Mouse (Mus musculus) intestine, postnatal 0 days (tissue): Measurements from ENCODE around the gene Cbr2. TPM values are rescaled to one million over a fixed set of nuclear protein-coding genes. Genes with fewer than 3 reads are reported as not detected.
A peak's percentile ranks its signal among the peaks of the same experiment; 100 is the strongest.

ENCODE experiments used
- ATAC-seq: fragments of 200-750 bp; cut with Nextera tagmentation; 2 replicates; pipeline ENCODE4 v1.8.0; 2017; ENCODE audit warnings: mild to moderate bottlenecking, moderate TSS enrichment, moderate library complexity
- H3K27ac ChIP-seq: fragments of 300-500 bp; sonication (generic); 2 replicates; pipeline ENCODE4 v1.5.1; 2014; ENCODE audit warnings: mild to moderate bottlenecking, low read depth, low read length, moderate library complexity
- H3K27me3 ChIP-seq: fragments of 300-500 bp; sonication (generic); replicated peaks from 2 replicates; pipeline ENCODE4 v1.6.1; 2014; ENCODE audit warnings: low read length, mixed read lengths; ENCODE audit not compliant: control insufficient read depth, insufficient read depth
- H3K36me3 ChIP-seq: fragments of 300-500 bp; sonication (generic); 2 replicates; pipeline ENCODE4 v1.6.1; 2014; ENCODE audit warnings: mild to moderate bottlenecking, moderate library complexity; ENCODE audit not compliant: control insufficient read depth, insufficient read depth
- H3K4me1 ChIP-seq: fragments of 300-500 bp; sonication (generic); replicated peaks from 2 replicates; pipeline ENCODE4 v1.6.1; 2014; ENCODE audit warnings: antibody characterized with exemption, low read length, mixed read lengths; ENCODE audit not compliant: control insufficient read depth, insufficient read depth
- H3K4me2 ChIP-seq: fragments of 300-500 bp; sonication (generic); replicated peaks from 2 replicates; pipeline ENCODE4 v1.6.1; 2014; ENCODE audit warnings: low read depth, mild to moderate bottlenecking, moderate library complexity
- H3K4me3 ChIP-seq: fragments of 300-500 bp; sonication (generic); 2 replicates; pipeline ENCODE4 v1.5.1; 2014; ENCODE audit warnings: low read depth, low read length
- H3K9ac ChIP-seq: fragments of 300-500 bp; sonication (generic); 2 replicates; pipeline ENCODE4 v1.6.1; 2014; ENCODE audit warnings: mild to moderate bottlenecking, low read depth, low read length
- H3K9me3 ChIP-seq: fragments of 300-500 bp; sonication (generic); 2 replicates; pipeline ENCODE4 v1.6.1; 2016; ENCODE audit warnings: mixed run types; ENCODE audit not compliant: control insufficient read depth
- CTCF ChIP-seq: sonication (generic); IDR thresholded peaks from 2 replicates; pipeline ENCODE4 v1.5.1; 2016; ENCODE audit warnings: low read depth, mild to moderate bottlenecking, control low read depth, antibody characterized with exemption, moderate library complexity
- WGBS: fragments of 180-500 bp; shearing (Covaris S2); extraction: QIAGEN DNeasy Blood & Tissue Kit; methylation state at CpG from one replicate; pipeline ENCODE4 v1.1.7; 2014; 5-methylcytosine and 5-hydroxymethylcytosine counted together
- polyA plus RNA-seq: library from polyadenylated mRNA; unstranded; fragments of >200 nt; fragmentation: Nextera tagmentation; extraction: Ambion mirVana; gene quantifications from 2 replicates; pipeline ENCODE4 v1.2.1, GENCODE M21; 2015

Cbr2 gene
- polyA plus RNA-seq, 1 experiment from 2014 or later: 1.6 TPM

- no peak for TF ChIP-seq CTCF
- H3K4me1 ChIP-seq: 0 out of 2 replicates have a peak, but pooled peaks cover 16% of the 10 kb centered on the region
- peaks cover 37% of the 10 kb centered on the region for H3K36me3 ChIP-seq
- H3K4me2 ChIP-seq: peak within 1 kb of the TSS; percentile 95
- peak; percentile 56 for ATAC-seq
- H3K27me3 ChIP-seq: no peaks in the 10 kb centered on the region
- no peaks in the 10 kb centered on the region for H3K9me3 ChIP-seq
- no peak within 1 kb of the TSS for H3K27ac ChIP-seq
- H3K4me3 ChIP-seq: peak within 1 kb of the TSS; percentile 50
- H3K9ac ChIP-seq: peak within 1 kb of the TSS; percentile 66
- under 1% methylated on average over 86 of the region's 90 CpGs for WGBS
Observed at GRCm38 (mm10) chr11:120721124-120722066, 10.5 kb downstream of the Cbr2 start, which contains the start of gene Rac3. Gene Rac3 (plus strand): TSS chr11:120721470.

DNA sequence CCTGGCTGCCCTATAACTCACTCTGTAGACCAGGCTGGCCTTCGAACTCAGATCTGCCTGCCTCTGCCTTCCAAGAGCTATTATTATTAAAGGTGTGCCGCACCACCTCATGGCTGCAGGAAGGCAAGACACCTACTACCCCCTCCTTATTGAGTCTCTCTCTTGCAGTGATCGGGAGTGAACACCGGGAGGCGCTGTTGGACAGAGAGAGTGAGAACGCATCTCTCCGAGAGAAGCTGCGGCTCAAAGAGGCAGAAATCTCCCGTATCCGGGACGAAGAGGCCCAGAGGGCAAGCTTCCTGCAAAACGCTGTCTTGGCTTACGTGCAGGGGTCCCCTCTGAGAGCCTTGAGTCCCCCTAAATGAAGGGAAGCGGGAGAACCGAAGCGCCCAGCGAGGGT is 11.5 kb downstream of the Cbr2 start:
- peak; percentile 96 for TF ChIP-seq CTCF
- peak overlapping the region; percentile 95 for H3K4me2 ChIP-seq
- no peak overlapping the region for H3K9ac ChIP-seq
- H3K4me3 ChIP-seq: peak overlapping the region; percentile 50; the same call in 1 of the 2 replicates
- ATAC-seq: peak; percentile 48
- no peaks in the 10 kb centered on the region for H3K9me3 ChIP-seq
- H3K27me3 ChIP-seq: no peaks in the 10 kb centered on the region
- H3K36me3 ChIP-seq: peaks cover 38% of the 10 kb centered on the region
- H3K27ac ChIP-seq: no peak overlapping the region
- H3K4me1 ChIP-seq: 0 out of 2 replicates have a peak, but pooled peaks cover 13% of the 10 kb centered on the region
- WGBS: 17% methylated on average over 17 of the region's 17 CpGs

DNA sequence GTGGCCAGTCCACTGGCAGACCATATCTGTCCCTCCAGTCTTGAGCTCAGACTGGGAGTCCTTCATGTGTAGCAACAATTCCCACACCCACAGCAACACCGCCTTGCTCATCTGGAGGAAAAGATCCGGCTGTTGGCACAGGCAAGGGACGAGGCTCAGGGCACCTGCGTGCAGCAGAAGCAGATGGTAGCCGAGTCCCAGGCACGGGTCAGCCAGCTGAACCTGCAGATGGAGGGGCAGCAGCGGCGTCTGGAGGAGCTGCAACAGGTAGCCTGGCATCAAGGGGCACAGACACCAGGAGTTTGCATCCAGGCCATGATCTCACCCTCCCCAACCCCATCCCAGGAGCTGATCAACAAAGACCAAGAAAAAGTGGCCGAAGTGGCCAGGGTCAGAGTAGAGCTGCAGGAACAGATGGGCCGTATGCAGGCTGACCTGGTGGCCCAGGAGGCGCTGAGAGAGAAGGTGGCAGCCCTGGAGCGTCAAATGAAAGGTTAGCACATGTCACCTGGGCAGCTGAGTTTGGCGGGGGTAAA is 12.0 kb downstream of the Cbr2 start:
- Histone ChIP-seq H3K27ac (no peak overlapping the region), H3K27me3 (no peaks in the 10 kb centered on the region), H3K36me3 (peaks cover 38% of the 10 kb centered on the region), H3K4me1 (0 out of 2 replicates have a peak, but pooled peaks cover 13% of the 10 kb centered on the region), H3K4me2 (no peak overlapping the region), H3K9ac (no peak overlapping the region), H3K4me3 (no peak overlapping the region), H3K9me3 (no peaks in the 10 kb centered on the region)
- TF ChIP-seq CTCF: no peak
- no peak for ATAC-seq
- WGBS: 90% methylated on average over 13 of the region's 13 CpGs

DNA sequence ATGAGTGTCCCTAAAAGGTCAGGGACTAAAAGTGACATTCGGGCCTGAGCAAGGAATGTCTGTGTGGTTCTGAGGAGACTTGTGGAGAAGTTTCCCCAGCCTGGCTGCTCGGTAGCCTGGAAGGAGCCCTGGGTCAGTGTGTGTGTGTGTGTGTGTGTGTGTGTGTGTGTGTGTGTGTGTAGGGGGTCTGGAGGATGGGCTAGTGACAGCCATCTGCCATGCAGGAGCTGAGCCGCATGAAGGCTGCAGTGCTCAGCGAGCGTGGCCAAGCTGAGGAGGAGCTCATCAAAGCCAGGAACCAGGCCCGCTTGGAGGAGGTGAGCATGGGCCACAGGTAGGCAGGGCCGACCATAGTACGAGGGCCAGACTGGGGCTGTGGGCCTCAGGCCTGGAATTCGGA is 12.7 kb downstream of the Cbr2 start:
- Histone ChIP-seq H3K36me3 (peaks cover 36% of the 10 kb centered on the region), H3K4me3 (no peak overlapping the region), H3K9ac (no peak overlapping the region), H3K4me2 (no peak overlapping the region), H3K27me3 (no peaks in the 10 kb centered on the region), H3K4me1 (peaks cover 18% of the 10 kb centered on the region), H3K27ac (no peak overlapping the region), H3K9me3 (no peaks in the 10 kb centered on the region)
- 91% methylated on average over 9 of the region's 9 CpGs for WGBS
- no peak for ATAC-seq
- no peak for TF ChIP-seq CTCF

DNA sequence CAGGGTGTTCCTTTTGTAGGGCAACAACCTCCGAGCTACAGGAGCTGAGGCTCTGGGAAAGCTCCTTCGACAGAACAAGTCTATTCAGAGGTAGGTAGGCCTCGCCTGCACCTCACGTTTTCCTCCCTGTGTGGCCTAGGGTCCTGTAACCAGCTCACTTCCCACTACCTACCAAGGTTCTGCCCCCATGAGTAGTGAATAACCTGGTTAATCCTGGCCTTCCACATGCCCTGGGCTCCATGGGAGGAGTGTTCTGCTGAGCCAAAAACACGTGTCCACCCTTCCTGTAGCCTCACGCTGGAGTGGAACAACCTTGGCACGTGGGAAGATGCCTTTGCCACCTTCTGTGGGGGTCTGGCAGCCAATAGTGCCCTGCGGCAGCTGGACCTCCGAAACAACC is 16.8 kb downstream of the Cbr2 start:
- ATAC-seq: no peak
- H3K27ac ChIP-seq: no peak overlapping the region
- H3K4me2 ChIP-seq: peak overlapping the region; percentile 96; the same call in 1 of the 2 replicates
- TF ChIP-seq CTCF: no peak
- no peaks in the 10 kb centered on the region for H3K27me3 ChIP-seq
- H3K36me3 ChIP-seq: peaks cover 49% of the 10 kb centered on the region
- H3K4me3 ChIP-seq: no peak overlapping the region
- WGBS: 90% methylated on average over 9 of the region's 9 CpGs
- no peak overlapping the region for H3K9ac ChIP-seq
- peaks cover 7% of the 10 kb centered on the region for H3K4me1 ChIP-seq
- no peaks in the 10 kb centered on the region for H3K9me3 ChIP-seq

DNA sequence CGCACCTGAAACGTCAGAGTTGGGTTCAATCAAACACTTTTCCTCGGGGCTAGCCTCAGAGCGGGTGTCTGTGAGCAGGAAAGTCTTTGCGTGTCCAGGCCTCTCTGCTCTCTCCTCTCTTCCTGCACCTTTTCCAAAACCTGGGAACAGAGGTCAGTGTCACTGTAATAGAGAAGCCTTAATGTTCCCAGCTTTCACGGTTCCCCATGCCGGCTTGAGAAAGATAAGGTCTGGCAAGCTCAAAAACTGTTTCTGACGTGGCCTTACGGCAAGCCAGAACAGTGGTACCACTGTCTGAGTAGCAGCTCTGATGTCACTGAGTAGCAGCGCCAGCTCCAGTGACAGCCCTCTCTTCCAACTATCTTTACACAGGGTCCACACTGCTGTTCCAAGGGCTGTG is 17.4 kb downstream of the Cbr2 start:
- Histone ChIP-seq H3K9me3 (no peaks in the 10 kb centered on the region), H3K27ac (no peak overlapping the region), H3K4me2 (peak overlapping the region; percentile 96), H3K36me3 (peaks cover 53% of the 10 kb centered on the region), H3K27me3 (no peaks in the 10 kb centered on the region), H3K4me1 (peaks cover 7% of the 10 kb centered on the region), H3K9ac (peak overlapping the region; percentile 59), H3K4me3 (peak overlapping the region; percentile 56)
- WGBS: 40% methylated on average over 10 of the region's 10 CpGs
- ATAC-seq: no peak
- no peak for TF ChIP-seq CTCF
